Mouse (Mus musculus): ENCODE measurements around the gene Spon2.

- TF ChIP-seq CTCF (IDR thresholded peaks at IDR 0.05) (no peak), EP300 (IDR thresholded peaks at IDR 0.05) (no peak)
Measured at GRCm38 (mm10) chr5:33237600-33238255, 19.5 kb upstream of the Spon2 start.

Data from lung, postnatal 0 days (tissue).